Mouse (Mus musculus) lung, adult 2 months (tissue): ENCODE measurements around the gene Cd101.

Experiments used
- CTCF ChIP-seq: fragments of 200-500 bp; IDR thresholded peaks from 2 replicates; pipeline ENCODE4 v1.5.1; 2011; ENCODE audit warnings: mild to moderate bottlenecking, low read length, control low read depth; ENCODE audit not compliant: insufficient read depth
- POLR2A ChIP-seq: fragments of 200-500 bp; IDR thresholded peaks from 2 replicates; pipeline ENCODE4 v1.6.1; 2011; ENCODE audit warnings: low read depth, mild to moderate bottlenecking, control low read depth, low read length, borderline replicate concordance; ENCODE audit errors: extremely low read depth

GRCm38 (mm10) chr3:101007112-101007782, 22.1 kb downstream of the Cd101 start:
- no peak for TF ChIP-seq POLR2A
- no peak for TF ChIP-seq CTCF
